Comparison of ENCODE assay signal across 28 mouse cellular contexts in the genomic region with DNA sequence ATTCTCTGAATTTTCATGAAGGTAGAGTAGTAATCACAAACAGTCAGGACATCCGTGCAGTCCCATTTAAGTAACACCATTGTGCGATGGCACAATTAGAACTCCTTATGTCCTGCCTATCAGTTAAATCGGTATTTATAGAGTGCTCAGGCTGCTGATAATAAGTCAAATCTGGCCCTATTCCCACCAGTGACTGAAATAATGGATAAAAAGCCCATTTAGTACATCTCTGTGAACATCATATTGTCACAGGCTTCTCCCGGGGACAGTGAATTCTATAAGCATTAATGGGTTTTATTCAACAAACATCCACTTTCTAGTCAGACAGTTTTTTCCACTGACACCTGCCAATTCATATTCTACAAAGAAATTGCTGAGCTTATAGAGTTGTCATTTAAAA.
"Had no signal": no experiment of that assay in that cellular context is flagged by ENCODE, and none has a peak within 500 bp of the region (broad histone marks: within the 10 kb centered on the region; RNA-seq: fewer than 3 reads in every experiment).

No protein-coding gene starts in this region.

- H3K9me3 ChIP-seq: heart, embryonic 10.5 days; heart, embryonic 12.5 days; hindbrain, embryonic 10.5 days; hindbrain, embryonic 12.5 days; intestine, embryonic 15.5 days; kidney, embryonic 15.5 days; limb, embryonic 13.5 days; limb, embryonic 15.5 days; liver, embryonic 12.5 days had no signal

- H3K4me2 ChIP-seq: heart, embryonic 12.5 days; hindbrain, embryonic 12.5 days; hindbrain, embryonic 14.5 days; intestine, embryonic 15.5 days; kidney, embryonic 15.5 days; limb, embryonic 13.5 days; limb, embryonic 15.5 days; liver, embryonic 12.5 days had no signal

- H3K4me3 ChIP-seq: gastrocnemius, adult 2 months; heart, embryonic 10.5 days; heart, embryonic 12.5 days; hindbrain, embryonic 10.5 days; hindbrain, embryonic 12.5 days; intestine, embryonic 15.5 days; kidney, embryonic 15.5 days; limb, embryonic 13.5 days; limb, embryonic 15.5 days; liver, embryonic 12.5 days had no signal

- DNase-seq: gastrocnemius, adult 2 months; gastrocnemius, postnatal 10 days; gastrocnemius, postnatal 25 days; heart, adult 18-20 months; heart, postnatal 10 days; heart, postnatal 4 days; kidney, adult 2 months; kidney, adult 9 months; kidney, postnatal 14 days; kidney, postnatal 36 days; layer of hippocampus, adult 9-11 months; layer of hippocampus, postnatal 36 days; left cerebral cortex, postnatal 4 days had no signal

- H3K27ac ChIP-seq: gastrocnemius, adult 2 months; heart, embryonic 10.5 days; hindbrain, embryonic 10.5 days; hindbrain, embryonic 12.5 days; hindbrain, embryonic 14.5 days; intestine, embryonic 15.5 days; kidney, embryonic 15.5 days; kidney, postnatal 0 days; limb, embryonic 13.5 days; limb, embryonic 15.5 days; liver, embryonic 12.5 days; liver, embryonic 14.5 days had no signal

- H3K9ac ChIP-seq: heart, embryonic 12.5 days; hindbrain, embryonic 12.5 days; hindbrain, embryonic 14.5 days; intestine, embryonic 15.5 days; kidney, embryonic 15.5 days; limb, embryonic 13.5 days; limb, embryonic 15.5 days; liver, embryonic 12.5 days; liver, embryonic 14.5 days had no signal

- H3K36me3 ChIP-seq: heart, embryonic 10.5 days; heart, embryonic 12.5 days; hindbrain, embryonic 10.5 days; hindbrain, embryonic 12.5 days; intestine, embryonic 15.5 days; kidney, embryonic 15.5 days; limb, embryonic 13.5 days; limb, embryonic 15.5 days; liver, embryonic 12.5 days had no signal

- ATAC-seq: hindbrain, embryonic 16.5 days; inflammation-experienced regulatory T-cells, adult 6 months; intestine, embryonic 15.5 days; intestine, postnatal 0 days; liver, embryonic 12.5 days had no signal

- H3K27me3 ChIP-seq: heart, embryonic 12.5 days; hindbrain, embryonic 12.5 days; intestine, embryonic 15.5 days; limb, embryonic 15.5 days; liver, embryonic 12.5 days had no signal

- H3K4me1 ChIP-seq: heart, embryonic 10.5 days; heart, embryonic 12.5 days; hindbrain, embryonic 12.5 days; intestine, embryonic 15.5 days; kidney, embryonic 15.5 days; liver, embryonic 12.5 days had no signal
